Mouse (Mus musculus): ENCODE measurements around the gene Prph2.

Gene Prph2

GRCm38 (mm10) chr17:46910186-46910585, at the start of gene Prph2:
Gene Prph2 (plus strand): TSS chr17:46910459.
- no peak for DNase-seq (ENCODE audit: low spot score)

- DNase-seq (ENCODE audit: low spot score) = peak; percentile 47
These were observed 45.6 kb upstream of the Prph2 start for GRCm38 (mm10) chr17:46864566-46865195.

GRCm38 (mm10) chr17:46866836-46867235, 43.4 kb upstream of the Prph2 start:
- no peak for DNase-seq (ENCODE audit: low spot score)

- no peak for DNase-seq (ENCODE audit: low spot score)
These were observed 40.0 kb upstream of the Prph2 start for GRCm38 (mm10) chr17:46870204-46870798.

GRCm38 (mm10) chr17:46870913-46871312, 39.3 kb upstream of the Prph2 start:
- no peak for DNase-seq (ENCODE audit: low spot score)

GRCm38 (mm10) chr17:46872806-46873205, 37.5 kb upstream of the Prph2 start:
- DNase-seq (ENCODE audit: low spot score) = no peak

GRCm38 (mm10) chr17:46874133-46874532, 36.1 kb upstream of the Prph2 start:
- DNase-seq (ENCODE audit: low spot score) = no peak

- DNase-seq (ENCODE audit: low spot score) = no peak
These were observed 34.6 kb upstream of the Prph2 start for GRCm38 (mm10) chr17:46875626-46876025.

GRCm38 (mm10) chr17:46876371-46876950, 33.8 kb upstream of the Prph2 start:
- no peak for DNase-seq (ENCODE audit: low spot score)

- no peak for DNase-seq (ENCODE audit: low spot score)
These were observed 33.2 kb upstream of the Prph2 start for GRCm38 (mm10) chr17:46877061-46877460.

- DNase-seq (ENCODE audit: low spot score) = no peak
These were observed 30.4 kb upstream of the Prph2 start for GRCm38 (mm10) chr17:46879841-46880311.

GRCm38 (mm10) chr17:46880322-46880721, 29.9 kb upstream of the Prph2 start:
- DNase-seq (ENCODE audit: low spot score) = no peak

- no peak for DNase-seq (ENCODE audit: low spot score)
These were observed 28.5 kb upstream of the Prph2 start for GRCm38 (mm10) chr17:46881728-46882127.

- DNase-seq (ENCODE audit: low spot score) = no peak
These were observed 27.2 kb upstream of the Prph2 start for GRCm38 (mm10) chr17:46883107-46883506.

GRCm38 (mm10) chr17:46884766-46885165, 25.5 kb upstream of the Prph2 start:
- DNase-seq (ENCODE audit: low spot score) = no peak

GRCm38 (mm10) chr17:46885218-46885909, 24.9 kb upstream of the Prph2 start:
- DNase-seq (ENCODE audit: low spot score) = no peak

- DNase-seq (ENCODE audit: low spot score) = peak; percentile 50
These were observed 24.2 kb upstream of the Prph2 start for GRCm38 (mm10) chr17:46885910-46886643.

GRCm38 (mm10) chr17:46888511-46889212, 21.6 kb upstream of the Prph2 start:
- peak; percentile 53 for DNase-seq (ENCODE audit: low spot score)

- DNase-seq (ENCODE audit: low spot score) = peak; percentile 90
These were observed 20.7 kb upstream of the Prph2 start for GRCm38 (mm10) chr17:46889450-46890084.

GRCm38 (mm10) chr17:46890116-46890815, 20.0 kb upstream of the Prph2 start, which contains the start of gene Tbcc:
Gene Tbcc (plus strand): TSS chr17:46890684.
- peak; percentile 97 for DNase-seq (ENCODE audit: low spot score)

Data from testis, postnatal 10 days (tissue).